In the genomic region with DNA sequence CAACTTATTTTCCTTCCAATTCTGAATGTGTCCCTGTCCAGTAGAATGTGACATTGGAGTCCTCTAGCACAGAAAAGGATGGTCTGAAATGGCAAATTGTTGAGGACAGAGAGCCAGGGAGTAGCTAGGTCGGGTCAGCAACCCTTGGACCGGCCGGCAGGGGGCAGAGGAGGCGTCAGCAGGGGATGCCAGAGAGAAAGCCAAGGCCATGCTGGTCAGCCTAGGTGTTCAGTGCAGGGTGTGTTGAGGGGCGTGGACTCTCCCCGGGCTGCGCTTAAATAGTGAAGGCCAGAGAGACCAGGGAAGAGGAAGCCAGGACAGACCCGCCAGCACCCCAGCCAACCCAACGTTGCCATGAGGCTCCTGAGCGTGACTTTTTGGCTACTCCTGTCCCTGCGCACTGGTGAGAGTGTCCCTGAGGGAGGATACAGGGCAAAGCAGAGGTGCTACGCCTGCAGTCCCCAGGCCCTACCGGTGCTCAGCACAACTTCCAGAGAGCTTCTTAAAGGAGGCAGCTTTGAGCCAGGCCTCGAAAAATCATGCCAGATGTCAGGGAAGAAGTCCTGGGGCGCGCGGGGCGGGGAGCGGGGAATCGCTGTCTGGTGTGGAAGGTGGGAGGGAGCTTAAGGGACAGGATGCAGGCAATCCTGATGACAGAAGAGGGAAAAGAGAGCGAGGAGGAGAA, we compare ENCODE assay signal across 8 mouse cellular contexts. TPM values are rescaled to one million over a fixed set of nuclear protein-coding genes. Genes with fewer than 3 reads are reported as not detected.
DNase-seq lines count a peak whose midpoint lies in the region; ATAC-seq and TF ChIP-seq lines count a peak whose summit lies in the region.

A gene (plus strand): TSS at position 238 of the 685 bp plus-strand sequence.

- peaks cover 17% of the 10 kb centered on the region for H3K36me3 ChIP-seq in heart, embryonic 12.5 days
- peaks cover 8% of the 10 kb centered on the region; the same call in 1 of the 2 replicates for H3K36me3 ChIP-seq in kidney, postnatal 0 days (ENCODE audit: insufficient read depth, low read length)
- peaks cover 1% of the 10 kb centered on the region; the same call in 1 of the 2 replicates for H3K36me3 ChIP-seq in small intestine, adult 2 months (ENCODE audit: control insufficient read depth, insufficient read depth, low read length)

- no peak for TF ChIP-seq POLR2A in small intestine, adult 2 months (IDR thresholded peaks at IDR 0.05; ENCODE audit: low read depth, low read length)

- H3K4me1 ChIP-seq in heart, embryonic 12.5 days (replicated peaks), result peaks cover 31% of the 10 kb centered on the region
- peaks cover 15% of the 10 kb centered on the region for H3K4me1 ChIP-seq in kidney, postnatal 0 days (replicated peaks; ENCODE audit: insufficient read depth, low read length)
- H3K4me1 ChIP-seq in small intestine, adult 2 months (ENCODE audit: control insufficient read depth, insufficient read depth, insufficient read length, low read length), result peaks cover 6% of the 10 kb centered on the region

- DNase-seq in adrenal gland, adult 18-20 months (ENCODE audit: low spot score in 2 of 2), result peak; percentile 79
- peak; percentile 77 for DNase-seq in embryo, embryonic 11 days
- peak; percentile 88 for DNase-seq in kidney, postnatal 0 days (ENCODE audit: low spot score)
- DNase-seq in lung, postnatal 4 days, result peak; percentile 73 to 82
- no peak for DNase-seq in left cerebral cortex, postnatal 25 days (ENCODE audit: low spot score in 2 of 2)

- no peak within 1 kb of the TSS for H3K4me3 ChIP-seq in heart, embryonic 12.5 days
- no peak within 1 kb of the TSS for H3K4me3 ChIP-seq in kidney, postnatal 0 days (replicated peaks; ENCODE audit: low read depth, low read length)
- no peak within 1 kb of the TSS for H3K4me3 ChIP-seq in small intestine, adult 2 months (ENCODE audit: low read depth, low read length)

- H3K27me3 ChIP-seq in heart, embryonic 12.5 days (replicated peaks), result peaks cover 12% of the 10 kb centered on the region
- H3K27me3 ChIP-seq in kidney, postnatal 0 days (ENCODE audit: insufficient read depth, low read length), result no peaks in the 10 kb centered on the region
- no peaks in the 10 kb centered on the region for H3K27me3 ChIP-seq in small intestine, adult 2 months (ENCODE audit: control insufficient read depth, insufficient read depth, low read length)

- peak; percentile 37 for ATAC-seq in CD4-positive, CD25-positive, alpha-beta regulatory T cell, adult 4 months
- peak; percentile 43; the same call in 1 of the 2 replicates for ATAC-seq in heart, embryonic 12.5 days (ENCODE audit: insufficient number of reproducible peaks, low FRiP score)
- ATAC-seq in kidney, postnatal 0 days (replicated peaks; ENCODE audit: low FRiP score, low read depth), result peak; percentile 76

- TF ChIP-seq CTCF in kidney, postnatal 0 days (IDR thresholded peaks at IDR 0.05; ENCODE audit: low read depth), result peak; percentile 93
- TF ChIP-seq CTCF in small intestine, adult 2 months (IDR thresholded peaks at IDR 0.05; ENCODE audit: extremely low read depth, insufficient read length, insufficient replicate concordance, low read depth, low read length), result peak; percentile 84

- intact Hi-C loops in left cerebral cortex, postnatal 25 days (cut with DNase I), result loop anchor here (2.0 kb wide), 1 partner anchor 40 kb away; no protein-coding TSS in a partner anchor

- H3K4me2 ChIP-seq in heart, embryonic 12.5 days, result peak within 1 kb of the TSS; percentile 28
- H3K4me2 ChIP-seq in kidney, postnatal 0 days (ENCODE audit: low read length), result peak within 1 kb of the TSS; percentile 36; the same call in 1 of the 2 replicates

- no peaks in the 10 kb centered on the region for H3K9me3 ChIP-seq in heart, embryonic 12.5 days (replicated peaks)
- H3K9me3 ChIP-seq in kidney, postnatal 0 days (replicated peaks; ENCODE audit: low read length), result no peaks in the 10 kb centered on the region

- 26% methylated on average over 21 of the region's 21 CpGs for WGBS in heart, embryonic 12.5 days
- 29% methylated on average over 21 of the region's 21 CpGs for WGBS in kidney, postnatal 0 days
- 34% methylated on average over 21 of the region's 21 CpGs for WGBS in small intestine, adult 2 months

- H3K9ac ChIP-seq in heart, embryonic 12.5 days, result no peak within 1 kb of the TSS
- no peak within 1 kb of the TSS for H3K9ac ChIP-seq in kidney, postnatal 0 days (ENCODE audit: low read depth, low read length)

- no peak within 1 kb of the TSS for H3K27ac ChIP-seq in heart, embryonic 12.5 days (ENCODE audit: poor library complexity, severe bottlenecking)
- H3K27ac ChIP-seq in kidney, postnatal 0 days, result no peak within 1 kb of the TSS
- no peak within 1 kb of the TSS for H3K27ac ChIP-seq in small intestine, adult 2 months (ENCODE audit: insufficient read depth, low read depth, low read length)

RNA-seq across cellular contexts. Expression of the gene that starts here (rescaled TPM):
- polyA plus RNA-seq in CD4-positive, CD25-positive, alpha-beta regulatory T cell, adult 4 months (2017; shearing (Covaris generic)), result not detected
- not detected for total RNA-seq in adrenal gland, adult 18-20 months (2021)
- polyA plus RNA-seq in heart, embryonic 12.5 days (2016; fragmentation: Nextera tagmentation; extraction: Ambion mirVana), result 0.09 and 0.15 TPM in 2 replicates
- polyA plus RNA-seq in kidney, postnatal 0 days (2015; fragmentation: Nextera tagmentation; extraction: Ambion mirVana), result 0.98 and 1.0 TPM in 2 replicates
- 0.05 TPM in 1 of 2 replicates, not detected in the other for polyA plus RNA-seq in small intestine, adult 2 months (2012; rRNA removed)
- total RNA-seq in left cerebral cortex, postnatal 25 days (2021), result under 1 TPM; 0.30 to 0.55 TPM

Comparison
In these comparisons a context has a peak if more than half of its experiments do, and no peak if none do; other contexts are left out.
1. Peak in ATAC-seq in CD4-positive, CD25-positive, alpha-beta regulatory T cell, adult 4 months; RNA of the gene not detected or under 1 TPM.
2. Peak in DNase-seq in adrenal gland, adult 18-20 months; RNA of the gene not detected or under 1 TPM.
3. Peak in ATAC-seq and H3K4me2 ChIP-seq in heart, embryonic 12.5 days; RNA of the gene not detected or under 1 TPM.
4. DNase-seq: peak in embryo, embryonic 11 days (single experiment), kidney, postnatal 0 days (single experiment) and lung, postnatal 4 days (2 of 2); none in left cerebral cortex, postnatal 25 days (0 of 2).
5. Peak in every context shown above with its lines, with median percentiles within 50 percentile points of each other: ATAC-seq.